Mouse (Mus musculus): ENCODE results near the gene Tfec. TPM values are rescaled to one million over a fixed set of nuclear protein-coding genes. Genes with fewer than 3 reads are reported as not detected.

Gene Tfec
- total RNA-seq, 2 experiments from 2014 or later: 0.42 to 1.2 TPM

- DNase-seq: no peak
These were observed 104.2 kb downstream of the Tfec start for GRCm38 (mm10) chr6:16794036-16794435.

GRCm38 (mm10) chr6:16785166-16785565 is 113.1 kb downstream of the Tfec start:
- DNase-seq: no peak

Other genes with a start within 250 kb of the Tfec start
- 1 to 10 TPM; 2.5 to 4.6 TPM for gene Tes, start 166.7 kb upstream of the Tfec start, total RNA-seq (2021)